Mouse (Mus musculus) limb, embryonic 10.5 days (tissue): ENCODE measurements at regions not wholly inside any gene's neighbourhood (a gene's known extent, or its start where the extent isn't known, plus 50 kb on each side); places are given as distances from the start of the nearest gene placed in this dataset.

Experiments
- DNase-seq: peaks from one replicate; pipeline ENCODE4 v3.0.0-alpha.2; 2017; ENCODE audit warnings: low spot score
- H3K27ac ChIP-seq: fragments of 300-500 bp; sonication (generic); 2 replicates; pipeline ENCODE4 v1.5.1; 2016; ENCODE audit warnings: mild to moderate bottlenecking
- H3K27me3 ChIP-seq: fragments of 300-500 bp; sonication (generic); 2 replicates; pipeline ENCODE4 v1.6.1; 2016; ENCODE audit warnings: low read depth, mild to moderate bottlenecking; ENCODE audit not compliant: poor library complexity, severe bottlenecking
- H3K36me3 ChIP-seq: fragments of 300-500 bp; sonication (generic); 2 replicates; pipeline ENCODE4 v1.6.1; 2016; ENCODE audit warnings: mild to moderate bottlenecking, moderate library complexity
- H3K4me1 ChIP-seq: fragments of 300-500 bp; sonication (generic); 2 replicates; pipeline ENCODE4 v1.6.1; 2016
- H3K4me3 ChIP-seq: fragments of 300-500 bp; sonication (generic); 2 replicates; pipeline ENCODE4 v1.5.1; 2016; ENCODE audit warnings: mild to moderate bottlenecking, moderate library complexity
- H3K9me3 ChIP-seq: fragments of 300-500 bp; sonication (generic); replicated peaks from 2 replicates; pipeline ENCODE4 v1.6.1; 2016; ENCODE audit warnings: mild to moderate bottlenecking
- WGBS: fragments of 180-500 bp; shearing (Covaris S2); methylation state at CpG from one replicate; pipeline ENCODE4 v1.1.7; 2016; 5-methylcytosine and 5-hydroxymethylcytosine counted together

DNA sequence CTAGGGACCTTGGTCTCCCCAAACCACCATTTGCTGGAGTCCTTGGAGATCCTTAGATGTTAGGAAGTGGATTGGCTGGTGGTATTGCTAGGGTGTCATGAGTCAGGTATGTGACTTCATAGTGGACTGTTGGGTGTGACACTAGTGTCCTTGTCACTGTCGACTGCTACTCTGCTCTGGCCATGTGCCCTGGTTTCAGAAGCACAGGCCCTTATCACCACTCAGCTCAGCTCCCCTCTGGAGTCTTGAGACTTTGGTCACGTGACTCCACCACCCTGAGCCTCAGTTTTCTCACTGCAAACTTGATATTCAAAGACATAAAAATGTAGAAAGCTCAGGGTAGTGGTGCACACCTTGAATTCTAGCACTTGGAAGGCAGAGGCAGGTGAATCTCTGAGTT lies 190.7 kb downstream of the Bcl2l11 start:
- Histone ChIP-seq H3K4me3 (no peak overlapping the region), H3K36me3 (no peaks in the 10 kb centered on the region), H3K27ac (no peak overlapping the region), H3K4me1 (peaks cover 50% of the 10 kb centered on the region), H3K9me3 (no peaks in the 10 kb centered on the region), H3K27me3 (no peaks in the 10 kb centered on the region)
- 90% methylated on average over 2 of the region's 2 CpGs for WGBS
- no peak for DNase-seq

DNA sequence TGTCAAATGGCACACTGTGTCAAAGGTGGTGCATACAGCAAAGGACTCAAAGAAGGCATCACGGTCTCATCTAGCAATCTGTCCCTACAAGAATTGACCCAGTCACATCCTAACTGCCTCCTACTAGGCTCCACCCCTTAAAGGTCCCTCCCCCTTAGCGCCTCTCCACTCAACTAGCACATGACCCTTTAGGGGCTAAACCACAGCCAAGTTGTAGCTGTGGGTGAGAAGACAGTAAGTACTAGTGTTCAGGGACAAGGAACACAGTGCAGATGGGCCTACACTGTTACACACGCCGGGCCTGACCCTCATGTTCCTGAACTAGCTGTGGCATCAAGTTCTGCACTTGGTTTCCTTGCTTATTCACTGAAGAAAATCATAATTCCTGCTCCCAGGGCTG lies 192.4 kb downstream of the Bcl2l11 start:
- 73% methylated on average over 4 of the region's 4 CpGs for WGBS

GRCm38 (mm10) chr2:128318956-128319355 lies 193.1 kb downstream of the Bcl2l11 start:
- no peaks in the 10 kb centered on the region for H3K36me3 ChIP-seq
- H3K9me3 ChIP-seq = no peaks in the 10 kb centered on the region
- DNase-seq = peak; percentile 42
- H3K4me3 ChIP-seq = no peak overlapping the region
- H3K27me3 ChIP-seq = no peaks in the 10 kb centered on the region
- 53% methylated on average over 5 of the region's 5 CpGs for WGBS
- H3K4me1 ChIP-seq = peaks cover 31% of the 10 kb centered on the region
- 0 out of 2 replicates have a peak overlapping the region, but pooled peaks have one; percentile 42 for H3K27ac ChIP-seq

More for the DNA sequence above, 192.4 kb downstream of the Bcl2l11 start:
- no peak for DNase-seq
- peaks cover 38% of the 10 kb centered on the region for H3K4me1 ChIP-seq
- no peak overlapping the region for H3K4me3 ChIP-seq
- H3K27me3 ChIP-seq = no peaks in the 10 kb centered on the region
- H3K9me3 ChIP-seq = no peaks in the 10 kb centered on the region
- H3K27ac ChIP-seq = no peak overlapping the region
- H3K36me3 ChIP-seq = no peaks in the 10 kb centered on the region

DNA sequence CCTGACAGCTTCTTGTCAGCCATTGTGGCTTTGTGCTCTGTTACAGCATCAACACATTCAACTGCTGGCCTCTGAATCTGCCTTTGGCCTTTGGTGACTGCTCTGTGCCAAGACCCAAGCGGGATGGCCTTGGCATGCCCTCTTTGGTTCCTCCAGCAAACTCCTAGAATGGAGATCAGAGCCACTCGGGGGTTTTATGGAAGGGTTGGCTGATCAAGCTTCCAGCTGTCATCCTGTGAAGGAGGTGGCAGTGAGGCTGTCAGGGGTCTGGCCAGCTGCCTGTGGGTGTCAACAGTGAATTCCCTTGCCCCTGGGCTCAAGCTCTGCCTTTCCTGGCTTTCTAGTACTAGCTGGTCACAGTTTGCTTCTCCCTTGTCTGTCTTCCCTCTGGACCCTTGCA lies 195.6 kb downstream of the Bcl2l11 start:
- Histone ChIP-seq H3K4me3 (no peak overlapping the region), H3K9me3 (no peaks in the 10 kb centered on the region), H3K27ac (peak overlapping the region; percentile 59; the same call in 1 of the 2 replicates), H3K27me3 (no peaks in the 10 kb centered on the region), H3K4me1 (peaks cover 35% of the 10 kb centered on the region), H3K36me3 (no peaks in the 10 kb centered on the region)
- DNase-seq = no peak
- 43% methylated on average over 2 of the region's 2 CpGs for WGBS

DNA sequence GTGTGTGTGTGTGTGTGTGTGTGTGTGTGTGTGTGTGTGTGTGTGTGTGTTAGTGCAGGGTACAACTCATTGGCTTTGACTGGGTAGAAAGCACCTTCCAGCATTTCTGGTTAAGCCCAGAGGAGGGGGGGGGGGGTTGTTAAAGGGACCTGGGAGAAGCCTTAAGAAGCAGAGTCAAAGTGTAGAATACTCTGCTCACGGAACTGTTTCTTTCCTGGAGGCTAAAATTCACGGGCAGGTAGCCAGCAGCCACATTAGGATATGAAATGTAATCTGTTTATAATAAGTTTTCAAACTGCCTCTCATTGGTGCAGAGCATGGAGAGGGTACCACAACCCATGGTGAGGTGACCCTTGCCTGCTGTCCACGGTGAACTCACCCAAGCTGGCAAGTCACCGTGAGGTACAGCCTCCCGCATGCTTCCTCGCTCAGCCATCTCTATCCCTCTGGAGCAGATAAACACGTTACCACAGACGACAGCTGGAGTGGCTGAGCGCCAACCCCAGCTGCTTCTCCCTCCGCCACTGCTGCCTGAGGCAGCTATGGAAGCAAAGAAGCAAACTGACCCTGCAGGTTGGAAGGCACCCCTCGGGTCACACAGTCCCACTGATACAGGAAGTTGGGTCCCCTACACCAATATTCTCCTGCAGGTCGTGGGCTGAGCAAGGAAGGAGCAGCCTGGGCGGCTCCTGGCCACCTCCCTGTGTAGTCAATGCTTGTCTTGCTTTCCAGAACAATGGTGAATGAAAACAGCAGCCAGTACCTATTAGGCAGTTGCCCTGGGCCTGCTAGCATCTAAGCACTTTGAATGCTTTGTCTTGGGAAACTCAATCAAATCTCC lies 198.6 kb downstream of the Bcl2l11 start:
- H3K27ac ChIP-seq = peak overlapping the region; percentile 53; the same call in 1 of the 2 replicates
- peaks cover 22% of the 10 kb centered on the region for H3K4me1 ChIP-seq
- H3K36me3 ChIP-seq = no peaks in the 10 kb centered on the region
- WGBS = 72% methylated on average over 13 of the region's 13 CpGs
- H3K27me3 ChIP-seq = no peaks in the 10 kb centered on the region
- no peak for DNase-seq
- H3K4me3 ChIP-seq = no peak overlapping the region
- H3K9me3 ChIP-seq = no peaks in the 10 kb centered on the region

DNA sequence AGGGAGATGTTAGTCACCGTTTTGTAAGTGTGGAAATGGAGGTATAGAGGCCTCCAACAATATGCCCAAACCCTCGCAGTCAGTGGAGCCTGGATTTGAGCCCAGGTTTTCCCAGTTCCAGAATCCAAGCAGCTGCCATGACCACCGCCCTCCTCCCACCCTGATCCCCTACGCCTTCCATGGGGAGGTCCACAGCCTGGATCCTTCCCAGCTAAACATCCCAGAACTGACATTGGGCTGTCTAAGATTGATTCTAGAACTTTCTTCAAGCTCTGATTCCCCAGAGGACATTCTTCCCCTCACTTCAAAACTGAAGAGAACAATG lies 199.2 kb downstream of the Bcl2l11 start:
- Histone ChIP-seq H3K9me3 (no peaks in the 10 kb centered on the region), H3K36me3 (no peaks in the 10 kb centered on the region), H3K27me3 (no peaks in the 10 kb centered on the region), H3K4me1 (peaks cover 20% of the 10 kb centered on the region), H3K27ac (no peak overlapping the region), H3K4me3 (no peak overlapping the region)
- no peak for DNase-seq
- WGBS = 87% methylated on average over 4 of the region's 4 CpGs

- 95% methylated on average over 4 of the region's 4 CpGs for WGBS
- Histone ChIP-seq H3K36me3 (no peaks in the 10 kb centered on the region), H3K4me1 (peaks cover 20% of the 10 kb centered on the region), H3K9me3 (no peaks in the 10 kb centered on the region), H3K4me3 (no peak overlapping the region), H3K27ac (no peak overlapping the region), H3K27me3 (0 out of 2 replicates have a peak, but pooled peaks cover 3% of the 10 kb centered on the region)
- DNase-seq = no peak
Observed at GRCm38 (mm10) chr2:128325456-128325855, 199.6 kb downstream of the Bcl2l11 start.

GRCm38 (mm10) chr2:128330833-128331232 lies 205.0 kb downstream of the Bcl2l11 start:
- Histone ChIP-seq H3K27ac (no peak overlapping the region), H3K36me3 (no peaks in the 10 kb centered on the region), H3K4me1 (peaks cover 43% of the 10 kb centered on the region), H3K27me3 (0 out of 2 replicates have a peak, but pooled peaks cover 9% of the 10 kb centered on the region), H3K9me3 (no peaks in the 10 kb centered on the region), H3K4me3 (no peak overlapping the region)
- peak; percentile 22 for DNase-seq
- WGBS = 89% methylated on average over 9 of the region's 9 CpGs

GRCm38 (mm10) chr2:128331275-128331674 lies 205.4 kb downstream of the Bcl2l11 start:
- no peak overlapping the region for H3K27ac ChIP-seq
- H3K9me3 ChIP-seq = no peaks in the 10 kb centered on the region
- no peak overlapping the region for H3K4me3 ChIP-seq
- peaks cover 47% of the 10 kb centered on the region for H3K4me1 ChIP-seq
- DNase-seq = peak; percentile 24
- H3K36me3 ChIP-seq = no peaks in the 10 kb centered on the region
- WGBS = 84% methylated on average over 10 of the region's 10 CpGs
- 0 out of 2 replicates have a peak, but pooled peaks cover 9% of the 10 kb centered on the region for H3K27me3 ChIP-seq

DNA sequence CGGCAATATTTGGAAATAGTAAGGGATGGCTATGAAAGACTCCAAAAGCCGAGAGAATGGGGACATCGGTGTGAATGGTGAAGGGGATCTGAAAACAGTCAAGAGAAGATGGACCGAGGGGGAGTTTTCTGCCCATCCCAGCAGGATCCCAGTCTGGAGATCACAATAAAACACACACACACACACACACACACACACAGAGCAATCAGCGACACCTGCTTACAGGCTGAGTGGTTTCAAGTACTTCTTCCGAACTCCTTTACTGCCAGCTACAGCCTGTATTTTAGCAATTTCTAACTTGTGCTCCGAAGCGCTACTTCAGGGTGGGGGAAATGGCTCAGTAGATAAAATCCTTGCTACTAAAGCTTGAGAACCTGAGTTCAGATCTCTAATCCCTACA lies 205.8 kb downstream of the Bcl2l11 start:
- Histone ChIP-seq H3K4me1 (peaks cover 49% of the 10 kb centered on the region), H3K27me3 (0 out of 2 replicates have a peak, but pooled peaks cover 9% of the 10 kb centered on the region), H3K4me3 (no peak overlapping the region), H3K27ac (no peak overlapping the region), H3K36me3 (no peaks in the 10 kb centered on the region), H3K9me3 (no peaks in the 10 kb centered on the region)
- 69% methylated on average over 8 of the region's 8 CpGs for WGBS
- peak; percentile 20 for DNase-seq

DNA sequence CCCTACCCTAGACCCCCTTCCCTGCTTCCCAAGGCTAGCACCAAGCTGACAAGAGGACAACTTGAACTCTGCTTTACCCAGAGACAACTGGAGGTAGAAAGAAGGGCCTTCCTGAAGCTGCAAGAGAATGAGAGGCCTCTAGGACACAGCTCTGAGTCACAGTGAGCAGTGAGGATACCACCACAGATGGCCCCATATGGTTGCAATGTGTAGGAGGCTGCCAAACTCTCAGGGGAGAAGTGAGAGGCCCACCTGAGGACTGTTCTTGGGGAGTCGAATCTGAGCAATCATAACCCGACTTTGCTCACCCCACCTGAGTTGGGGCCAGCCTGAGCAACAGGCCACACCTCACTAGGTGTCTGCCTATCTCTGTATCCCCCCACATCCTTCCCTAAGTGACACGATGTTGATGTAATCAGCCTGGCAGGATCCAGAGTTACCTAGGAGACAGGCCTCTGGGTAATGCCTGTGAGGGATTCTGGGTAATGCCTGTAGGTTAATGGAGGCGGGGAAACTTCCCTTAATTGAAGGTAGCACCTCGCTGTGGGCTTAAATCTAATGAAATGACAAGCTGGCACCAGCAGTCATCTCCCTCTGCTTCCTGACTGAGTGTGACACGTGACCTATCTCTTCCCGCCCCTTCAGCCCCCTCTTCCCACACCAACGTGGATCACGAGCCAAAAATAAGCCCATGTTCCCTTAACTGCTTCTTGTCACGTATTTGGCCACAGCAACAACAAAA lies 207.7 kb downstream of the Bcl2l11 start:
- Histone ChIP-seq H3K4me3 (no peak overlapping the region), H3K9me3 (no peaks in the 10 kb centered on the region), H3K27ac (peak overlapping the region; percentile 77), H3K27me3 (0 out of 2 replicates have a peak, but pooled peaks cover 9% of the 10 kb centered on the region), H3K4me1 (peaks cover 50% of the 10 kb centered on the region), H3K36me3 (no peaks in the 10 kb centered on the region)
- 75% methylated on average over 10 of the region's 10 CpGs for WGBS
- DNase-seq = peak; percentile 28

- 0 out of 2 replicates have a peak, but pooled peaks cover 9% of the 10 kb centered on the region for H3K27me3 ChIP-seq
- 67% methylated on average over 2 of the region's 2 CpGs for WGBS
- H3K27ac ChIP-seq = peak overlapping the region; percentile 77
- no peak overlapping the region for H3K4me3 ChIP-seq
- H3K36me3 ChIP-seq = no peaks in the 10 kb centered on the region
- no peak for DNase-seq
- no peaks in the 10 kb centered on the region for H3K9me3 ChIP-seq
- H3K4me1 ChIP-seq = peaks cover 55% of the 10 kb centered on the region
Observed at GRCm38 (mm10) chr2:128334143-128334470, 208.3 kb downstream of the Bcl2l11 start.
